Mouse (Mus musculus) liver, postnatal 0 days (tissue): ENCODE measurements around the gene Prrx2.

ENCODE experiments used
- CTCF ChIP-seq: sonication (generic); IDR thresholded peaks from 2 replicates; pipeline ENCODE4 v1.5.1; 2016; ENCODE audit warnings: antibody characterized with exemption, low read depth
- EP300 ChIP-seq: IDR thresholded peaks from 2 replicates; pipeline ENCODE4 v1.6.1; 2016; ENCODE audit warnings: antibody characterized with exemption, low read depth, mild to moderate bottlenecking

GRCm38 (mm10) chr2:30834373-30835022 is at the start of gene Prrx2:
- TF ChIP-seq EP300 (no peak), CTCF (no peak)
